Mouse (Mus musculus): ENCODE measurements around the gene Mrs2.

DNA sequence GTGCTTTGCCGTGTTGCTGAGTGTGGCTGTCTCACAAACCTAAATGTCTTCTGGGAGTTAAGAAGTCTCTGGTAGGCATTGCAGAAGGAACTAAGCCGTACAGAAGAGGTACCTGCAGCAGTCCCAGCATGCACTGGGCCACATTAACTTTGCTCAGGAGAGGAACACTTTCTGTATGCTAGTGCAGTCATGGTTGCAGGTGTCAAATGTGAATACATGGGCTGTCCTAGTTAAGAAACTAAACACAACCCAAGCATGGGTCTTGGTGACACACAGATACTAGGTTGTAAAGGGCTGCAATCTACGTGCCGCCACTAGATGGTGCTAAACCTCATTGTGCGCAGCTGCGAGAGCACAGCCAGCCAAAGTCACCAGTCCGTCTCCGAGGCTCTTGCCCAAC is 13.1 kb downstream of the Mrs2 start:
- TF ChIP-seq CTCF (conservative IDR thresholded peaks at IDR 0.05; ENCODE audit: insufficient read depth, insufficient read length, low read depth, low read length) = no peak
- TF ChIP-seq POLR2A (IDR thresholded peaks at IDR 0.05; ENCODE audit: low read depth, low read length) = no peak
